Mouse (Mus musculus): ENCODE measurements around the gene Bnipl. TPM values are rescaled to one million over a fixed set of nuclear protein-coding genes. Genes with fewer than 3 reads are reported as not detected.
A peak's percentile ranks its signal among the peaks of the same experiment; 100 is the strongest.

The Bnipl gene
- polyA plus RNA-seq, 1 experiment from 2014 or later: 2.1 TPM

DNA sequence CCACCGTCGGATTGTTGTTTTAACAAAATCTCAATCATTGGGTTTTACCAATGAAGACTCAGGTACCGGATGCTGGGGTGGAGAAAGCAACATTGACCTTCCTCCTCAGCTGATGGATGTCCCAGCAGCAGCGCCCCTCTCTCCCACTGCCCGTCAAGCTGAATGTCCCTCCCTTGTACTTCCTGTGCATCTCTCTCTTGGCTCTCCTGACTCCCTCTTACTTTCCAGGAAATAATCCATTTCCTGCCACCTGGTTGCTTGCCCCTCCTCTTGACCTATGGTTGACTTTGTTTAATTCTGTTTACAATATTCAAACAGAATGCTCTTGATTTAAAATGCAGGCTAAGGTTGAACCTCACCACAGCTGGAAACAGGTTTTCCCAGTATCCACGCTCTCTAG is 39.2 kb upstream of the Bnipl start:
- no peak overlapping the region for H3K9ac ChIP-seq (ENCODE audit: low read depth, low read length)
- H3K4me2 ChIP-seq (replicated peaks; ENCODE audit: low read depth, low read length): no peak overlapping the region
- no peak overlapping the region for H3K4me3 ChIP-seq (ENCODE audit: low read length)
- peaks cover 46% of the 10 kb centered on the region for H3K36me3 ChIP-seq (ENCODE audit: control insufficient read depth, insufficient read depth, low read length)
- no peak overlapping the region for H3K27ac ChIP-seq (ENCODE audit: low read depth, low read length)
- no peak for ATAC-seq (ENCODE audit: low FRiP score, low TSS enrichment)
- no peaks in the 10 kb centered on the region for H3K9me3 ChIP-seq (ENCODE audit: control insufficient read depth, low read length)
- no peaks in the 10 kb centered on the region for H3K4me1 ChIP-seq (ENCODE audit: control insufficient read depth, insufficient read depth, low read length)
- 65% methylated on average over 6 of the region's 6 CpGs for WGBS
- no peaks in the 10 kb centered on the region for H3K27me3 ChIP-seq (ENCODE audit: control insufficient read depth, insufficient read depth, low read length)

DNA sequence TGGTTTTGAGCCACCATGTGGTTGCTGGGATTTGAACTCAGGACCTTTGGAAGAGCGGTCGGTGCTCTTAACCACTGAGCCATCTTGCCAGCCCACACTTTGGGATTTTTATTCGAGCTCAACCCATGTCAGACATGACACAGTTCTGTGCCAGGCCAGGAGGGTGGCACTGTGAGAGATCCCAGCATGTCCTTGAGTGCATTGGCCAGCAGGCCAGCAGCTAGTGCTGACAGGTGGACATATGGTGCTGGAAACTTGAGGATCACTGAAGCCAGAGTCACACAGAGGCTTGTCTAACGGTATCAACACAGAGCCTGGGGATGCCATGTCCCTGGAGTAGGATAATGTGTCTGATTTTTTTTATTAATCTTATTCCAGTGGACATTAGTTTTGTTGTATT is 38.4 kb upstream of the Bnipl start:
- Histone ChIP-seq H3K4me1 (ENCODE audit: control insufficient read depth, insufficient read depth, low read length) (peaks cover under 1% of the 10 kb centered on the region; the same call in 1 of the 2 replicates), H3K27me3 (ENCODE audit: control insufficient read depth, insufficient read depth, low read length) (no peaks in the 10 kb centered on the region), H3K9ac (ENCODE audit: low read depth, low read length) (no peak overlapping the region), H3K4me2 (replicated peaks; ENCODE audit: low read depth, low read length) (no peak overlapping the region), H3K27ac (ENCODE audit: low read depth, low read length) (no peak overlapping the region), H3K36me3 (ENCODE audit: control insufficient read depth, insufficient read depth, low read length) (peaks cover 40% of the 10 kb centered on the region), H3K9me3 (ENCODE audit: control insufficient read depth, low read length) (no peaks in the 10 kb centered on the region), H3K4me3 (ENCODE audit: low read length) (no peak overlapping the region)
- WGBS: 96% methylated on average over 4 of the region's 4 CpGs
- no peak for ATAC-seq (ENCODE audit: low FRiP score, low TSS enrichment)

DNA sequence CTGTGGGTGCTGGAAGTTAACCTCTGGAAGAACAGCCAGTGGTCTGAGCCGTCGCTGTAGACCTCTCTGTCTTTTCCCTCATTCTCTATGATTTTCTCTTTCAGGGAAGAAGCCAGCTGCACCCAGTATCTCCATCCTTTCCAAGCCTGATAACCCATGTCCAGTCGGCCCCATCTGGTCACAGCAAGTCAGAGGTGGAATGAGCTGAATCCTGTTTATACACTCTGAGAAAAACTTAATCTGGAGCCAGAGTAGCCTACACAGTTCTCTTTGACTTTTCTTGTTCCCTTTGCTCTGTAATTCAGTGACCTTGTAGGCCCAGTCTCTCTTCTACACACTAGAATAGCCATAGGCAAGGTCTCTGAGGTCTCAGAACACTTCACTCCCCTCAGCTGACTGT is 36.5 kb upstream of the Bnipl start:
- Histone ChIP-seq H3K36me3 (ENCODE audit: control insufficient read depth, insufficient read depth, low read length) (peaks cover 25% of the 10 kb centered on the region), H3K9me3 (ENCODE audit: control insufficient read depth, low read length) (no peaks in the 10 kb centered on the region), H3K4me1 (ENCODE audit: control insufficient read depth, insufficient read depth, low read length) (peaks cover 10% of the 10 kb centered on the region; the same call in 1 of the 2 replicates), H3K27ac (ENCODE audit: low read depth, low read length) (no peak overlapping the region), H3K4me2 (replicated peaks; ENCODE audit: low read depth, low read length) (no peak overlapping the region), H3K4me3 (ENCODE audit: low read length) (no peak overlapping the region), H3K9ac (ENCODE audit: low read depth, low read length) (no peak overlapping the region), H3K27me3 (ENCODE audit: control insufficient read depth, insufficient read depth, low read length) (no peaks in the 10 kb centered on the region)
- WGBS: 84% methylated on average over 3 of the region's 3 CpGs
- no peak for ATAC-seq (ENCODE audit: low FRiP score, low TSS enrichment)

DNA sequence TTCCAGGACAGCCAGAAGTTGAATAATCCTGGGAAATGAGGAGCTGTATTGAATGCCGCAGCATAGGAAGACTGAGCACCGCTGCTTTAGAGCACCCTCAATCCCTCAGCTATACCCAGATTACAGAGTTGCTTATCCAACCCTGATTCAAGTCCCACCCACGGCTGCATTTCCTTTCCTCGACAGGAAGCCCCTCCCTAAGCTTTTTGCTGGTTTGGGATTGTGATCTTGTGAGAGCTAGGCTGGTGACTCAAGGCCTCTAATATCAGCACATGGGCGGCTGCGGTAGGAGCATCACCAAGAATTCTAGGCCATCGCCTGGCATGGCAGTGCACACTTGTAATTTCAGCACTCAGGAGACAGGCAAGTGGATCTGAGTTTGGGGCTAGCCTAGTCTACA is 35.5 kb upstream of the Bnipl start:
- no peaks in the 10 kb centered on the region for H3K27me3 ChIP-seq (ENCODE audit: control insufficient read depth, insufficient read depth, low read length)
- no peaks in the 10 kb centered on the region for H3K9me3 ChIP-seq (ENCODE audit: control insufficient read depth, low read length)
- H3K9ac ChIP-seq (ENCODE audit: low read depth, low read length): no peak overlapping the region
- no peak for ATAC-seq (ENCODE audit: low FRiP score, low TSS enrichment)
- H3K27ac ChIP-seq (ENCODE audit: low read depth, low read length): no peak overlapping the region
- H3K4me2 ChIP-seq (replicated peaks; ENCODE audit: low read depth, low read length): no peak overlapping the region
- 91% methylated on average over 7 of the region's 7 CpGs for WGBS
- no peak overlapping the region for H3K4me3 ChIP-seq (ENCODE audit: low read length)
- peaks cover 10% of the 10 kb centered on the region; the same call in 1 of the 2 replicates for H3K4me1 ChIP-seq (ENCODE audit: control insufficient read depth, insufficient read depth, low read length)
- peaks cover 19% of the 10 kb centered on the region for H3K36me3 ChIP-seq (ENCODE audit: control insufficient read depth, insufficient read depth, low read length)

DNA sequence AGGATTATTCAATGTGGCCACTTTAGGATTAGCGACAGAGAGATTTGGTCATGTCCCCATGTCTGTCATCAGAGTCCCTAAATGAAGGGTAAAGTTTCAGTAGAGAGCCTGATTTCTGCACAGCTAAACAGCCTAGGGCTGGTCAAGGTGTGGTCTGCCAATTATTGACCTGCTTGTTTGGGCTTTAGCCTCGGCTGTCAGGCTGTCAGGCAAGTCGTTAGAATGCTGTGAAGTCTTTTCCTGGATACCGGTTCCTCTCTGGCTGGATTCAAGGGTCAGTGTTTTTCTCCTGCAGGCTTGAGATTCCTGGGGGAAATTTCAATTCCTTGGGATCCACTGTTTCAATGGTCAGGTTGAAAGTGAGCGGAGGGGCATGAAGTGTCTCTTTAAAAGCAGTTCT is 35.0 kb upstream of the Bnipl start:
- H3K27ac ChIP-seq (ENCODE audit: low read depth, low read length): no peak overlapping the region
- peaks cover 10% of the 10 kb centered on the region; the same call in 1 of the 2 replicates for H3K4me1 ChIP-seq (ENCODE audit: control insufficient read depth, insufficient read depth, low read length)
- H3K27me3 ChIP-seq (ENCODE audit: control insufficient read depth, insufficient read depth, low read length): no peaks in the 10 kb centered on the region
- no peak for ATAC-seq (ENCODE audit: low FRiP score, low TSS enrichment)
- no peak overlapping the region for H3K9ac ChIP-seq (ENCODE audit: low read depth, low read length)
- WGBS: 59% methylated on average over 5 of the region's 5 CpGs
- H3K36me3 ChIP-seq (ENCODE audit: control insufficient read depth, insufficient read depth, low read length): peaks cover 19% of the 10 kb centered on the region
- H3K4me2 ChIP-seq (replicated peaks; ENCODE audit: low read depth, low read length): no peak overlapping the region
- H3K9me3 ChIP-seq (ENCODE audit: control insufficient read depth, low read length): no peaks in the 10 kb centered on the region
- no peak overlapping the region for H3K4me3 ChIP-seq (ENCODE audit: low read length)

DNA sequence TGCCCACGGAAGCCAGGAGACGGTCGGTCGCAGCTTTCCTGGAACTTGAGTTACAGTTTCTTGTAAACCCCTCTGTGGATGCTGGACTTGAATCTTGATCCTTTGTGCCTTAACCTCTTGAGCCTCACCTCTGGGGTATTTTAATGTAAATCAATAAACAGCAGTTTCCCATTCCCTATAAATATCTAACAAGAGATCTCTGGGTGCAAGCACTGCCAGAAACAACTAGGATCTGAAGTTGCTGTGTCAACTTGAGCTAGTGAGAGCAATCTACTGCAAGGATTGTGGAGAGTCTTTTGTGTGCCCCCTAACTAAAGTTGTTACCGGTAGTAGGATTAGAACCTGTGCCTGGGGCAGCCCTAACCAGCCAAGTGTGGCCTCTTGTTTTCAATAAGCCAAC is 34.4 kb upstream of the Bnipl start:
- no peak overlapping the region for H3K9ac ChIP-seq (ENCODE audit: low read depth, low read length)
- no peak overlapping the region for H3K27ac ChIP-seq (ENCODE audit: low read depth, low read length)
- H3K4me3 ChIP-seq (ENCODE audit: low read length): no peak overlapping the region
- WGBS: 95% methylated on average over 5 of the region's 5 CpGs
- no peaks in the 10 kb centered on the region for H3K9me3 ChIP-seq (ENCODE audit: control insufficient read depth, low read length)
- H3K27me3 ChIP-seq (ENCODE audit: control insufficient read depth, insufficient read depth, low read length): no peaks in the 10 kb centered on the region
- no peak overlapping the region for H3K4me2 ChIP-seq (replicated peaks; ENCODE audit: low read depth, low read length)
- no peak for ATAC-seq (ENCODE audit: low FRiP score, low TSS enrichment)
- peaks cover 15% of the 10 kb centered on the region for H3K36me3 ChIP-seq (ENCODE audit: control insufficient read depth, insufficient read depth, low read length)
- H3K4me1 ChIP-seq (ENCODE audit: control insufficient read depth, insufficient read depth, low read length): peaks cover 10% of the 10 kb centered on the region; the same call in 1 of the 2 replicates

DNA sequence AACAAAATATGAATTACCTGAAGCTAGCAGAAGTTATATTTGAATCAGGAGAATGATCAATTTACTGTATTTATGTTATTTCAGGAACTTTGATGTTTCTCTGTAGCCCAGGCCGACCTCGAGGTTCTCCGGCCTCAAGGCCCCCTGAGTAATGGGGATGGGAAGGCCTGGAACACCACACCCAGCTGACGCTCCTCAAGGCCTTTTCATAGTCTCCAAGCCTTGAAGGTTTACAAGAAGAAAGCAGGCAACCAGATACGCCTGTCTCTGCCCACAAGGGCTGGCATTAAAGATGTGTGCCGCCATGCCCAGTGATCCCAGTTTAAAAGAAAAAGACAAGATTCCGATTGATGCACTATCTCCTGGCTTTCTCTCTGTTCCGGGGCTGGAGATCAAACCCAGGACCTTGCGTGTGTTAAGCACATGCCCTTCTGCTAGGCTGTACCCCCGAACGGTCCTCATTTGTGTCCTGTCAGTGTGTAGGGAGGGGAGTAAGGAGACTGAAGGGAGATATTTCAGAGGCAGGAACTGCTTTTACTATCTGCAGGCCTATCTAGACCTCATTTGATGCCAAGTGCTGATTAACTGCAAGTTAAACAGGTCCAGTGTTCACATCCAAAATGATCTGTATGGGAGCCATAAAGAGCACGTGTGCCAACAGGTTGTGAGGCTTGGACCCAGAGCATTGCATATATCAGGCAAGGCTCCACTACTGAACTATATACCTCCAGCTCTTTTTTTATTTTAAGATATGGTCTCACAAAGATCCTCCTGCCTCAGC is 33.7 kb upstream of the Bnipl start:
- no peak for ATAC-seq (ENCODE audit: low FRiP score, low TSS enrichment)
- WGBS: 85% methylated on average over 12 of the region's 12 CpGs

DNA sequence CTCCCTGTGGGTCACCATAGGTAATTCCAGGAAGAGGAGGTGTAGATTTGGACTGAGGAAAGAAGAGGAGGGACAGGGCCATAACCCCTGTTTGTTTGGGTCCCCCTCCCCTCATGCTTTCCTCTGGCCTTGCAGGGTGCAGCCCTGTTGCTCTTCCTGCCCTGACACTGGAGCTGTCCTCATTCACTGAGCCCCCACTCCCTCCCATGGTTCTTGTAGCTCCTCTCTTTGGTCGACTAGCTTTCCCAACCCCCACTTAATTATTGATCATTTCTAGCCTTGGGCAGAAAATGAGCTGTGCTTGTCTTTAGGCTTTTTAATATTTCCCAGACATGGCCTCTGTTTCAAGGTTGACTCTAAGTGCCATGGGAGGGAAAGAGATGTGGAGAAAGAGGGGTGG is 33.1 kb upstream of the Bnipl start:
- Histone ChIP-seq H3K9me3 (ENCODE audit: control insufficient read depth, low read length) (no peaks in the 10 kb centered on the region), H3K4me1 (ENCODE audit: control insufficient read depth, insufficient read depth, low read length) (peaks cover 10% of the 10 kb centered on the region; the same call in 1 of the 2 replicates), H3K4me2 (replicated peaks; ENCODE audit: low read depth, low read length) (peak overlapping the region; percentile 82), H3K36me3 (ENCODE audit: control insufficient read depth, insufficient read depth, low read length) (peaks cover 14% of the 10 kb centered on the region), H3K27me3 (ENCODE audit: control insufficient read depth, insufficient read depth, low read length) (no peaks in the 10 kb centered on the region), H3K4me3 (ENCODE audit: low read length) (peak overlapping the region; percentile 61), H3K9ac (ENCODE audit: low read depth, low read length) (peak overlapping the region; percentile 71; the same call in 1 of the 2 replicates), H3K27ac (ENCODE audit: low read depth, low read length) (no peak overlapping the region)
- WGBS: 12% methylated on average over 1 of the region's 1 CpGs
- ATAC-seq (ENCODE audit: low FRiP score, low TSS enrichment): no peak

More for the DNA sequence above, 33.7 kb upstream of the Bnipl start:
- Histone ChIP-seq H3K9me3 (ENCODE audit: control insufficient read depth, low read length) (no peaks in the 10 kb centered on the region), H3K9ac (ENCODE audit: low read depth, low read length) (no peak overlapping the region), H3K4me1 (ENCODE audit: control insufficient read depth, insufficient read depth, low read length) (peaks cover 10% of the 10 kb centered on the region; the same call in 1 of the 2 replicates), H3K36me3 (ENCODE audit: control insufficient read depth, insufficient read depth, low read length) (peaks cover 14% of the 10 kb centered on the region), H3K27ac (ENCODE audit: low read depth, low read length) (no peak overlapping the region), H3K27me3 (ENCODE audit: control insufficient read depth, insufficient read depth, low read length) (no peaks in the 10 kb centered on the region), H3K4me2 (replicated peaks; ENCODE audit: low read depth, low read length) (no peak overlapping the region), H3K4me3 (ENCODE audit: low read length) (no peak overlapping the region)

DNA sequence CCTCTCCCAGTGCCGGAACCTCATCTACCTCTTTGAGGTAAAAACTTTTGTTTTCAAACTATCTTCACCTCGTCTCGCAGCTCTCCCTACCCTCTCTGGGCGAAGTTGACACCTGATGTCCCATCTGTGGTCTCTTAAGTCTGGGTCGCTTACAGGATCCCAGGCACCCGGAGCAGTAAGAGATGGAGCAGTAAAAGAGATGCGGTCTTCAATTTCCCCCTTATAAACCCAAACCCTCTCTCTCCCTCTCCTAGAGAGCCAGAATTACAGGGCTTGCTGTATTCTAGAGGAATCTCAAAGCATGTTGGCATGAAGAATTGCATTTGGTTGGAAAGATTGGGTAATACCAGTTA is 32.6 kb upstream of the Bnipl start:
- H3K36me3 ChIP-seq (ENCODE audit: control insufficient read depth, insufficient read depth, low read length): peaks cover 11% of the 10 kb centered on the region
- H3K9ac ChIP-seq (ENCODE audit: low read depth, low read length): peak overlapping the region; percentile 71
- no peaks in the 10 kb centered on the region for H3K27me3 ChIP-seq (ENCODE audit: control insufficient read depth, insufficient read depth, low read length)
- peak overlapping the region; percentile 98 for H3K27ac ChIP-seq (ENCODE audit: low read depth, low read length)
- H3K9me3 ChIP-seq (ENCODE audit: control insufficient read depth, low read length): no peaks in the 10 kb centered on the region
- H3K4me3 ChIP-seq (ENCODE audit: low read length): peak overlapping the region; percentile 61
- peaks cover 10% of the 10 kb centered on the region; the same call in 1 of the 2 replicates for H3K4me1 ChIP-seq (ENCODE audit: control insufficient read depth, insufficient read depth, low read length)
- H3K4me2 ChIP-seq (replicated peaks; ENCODE audit: low read depth, low read length): peak overlapping the region; percentile 82
- ATAC-seq (ENCODE audit: low FRiP score, low TSS enrichment): no peak
- WGBS: 1% methylated on average over 7 of the region's 7 CpGs
